Mouse (Mus musculus): ENCODE measurements around the gene Zfp1. TPM values are rescaled to one million over a fixed set of nuclear protein-coding genes. Genes with fewer than 3 reads are reported as not detected.

Zfp1 gene
- polyA plus RNA-seq, 1 experiment from 2014 or later, result 22.4 TPM

DNA sequence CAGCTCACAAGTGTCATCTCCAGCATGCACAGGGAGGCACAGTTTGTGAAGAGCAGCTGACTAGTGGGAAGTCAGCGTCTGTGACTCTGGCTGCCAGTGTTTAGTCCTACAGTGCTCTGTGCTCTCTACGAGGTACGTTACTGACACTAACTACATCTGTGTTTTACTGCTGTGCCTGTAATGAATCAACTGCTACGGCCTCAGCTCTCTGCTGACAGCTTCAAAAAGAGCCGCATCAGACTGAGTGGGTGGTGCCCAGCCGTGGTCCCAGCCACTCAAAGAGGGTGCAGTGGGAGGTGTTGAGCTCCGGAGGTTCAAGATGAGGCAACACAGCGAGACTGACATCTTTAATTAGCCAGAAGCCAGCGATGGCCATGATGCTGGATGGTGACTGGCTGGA, 68.9 kb downstream of the Zfp1 start:
- no peak overlapping the region for H3K27ac ChIP-seq (replicated peaks)
- no peaks in the 10 kb centered on the region for H3K9me3 ChIP-seq (replicated peaks)
- 91% methylated on average over 9 of the region's 9 CpGs for WGBS
- peaks cover 20% of the 10 kb centered on the region for H3K4me1 ChIP-seq
- no peaks in the 10 kb centered on the region for H3K27me3 ChIP-seq (ENCODE audit: low read depth, poor library complexity, severe bottlenecking)
- no peak for DNase-seq (ENCODE audit: low spot score)
- no peak overlapping the region for H3K4me3 ChIP-seq
- H3K36me3 ChIP-seq, result peaks cover 88% of the 10 kb centered on the region

GRCm38 (mm10) chr8:111712588-111712987, 69.4 kb downstream of the Zfp1 start:
- H3K4me3 ChIP-seq, result no peak overlapping the region
- H3K27ac ChIP-seq (replicated peaks), result no peak overlapping the region
- no peaks in the 10 kb centered on the region for H3K9me3 ChIP-seq (replicated peaks)
- no peaks in the 10 kb centered on the region for H3K27me3 ChIP-seq (ENCODE audit: low read depth, poor library complexity, severe bottlenecking)
- H3K4me1 ChIP-seq, result peaks cover 24% of the 10 kb centered on the region
- 87% methylated on average over 6 of the region's 6 CpGs for WGBS
- peaks cover 84% of the 10 kb centered on the region for H3K36me3 ChIP-seq
- no peak for DNase-seq (ENCODE audit: low spot score)

- DNase-seq (ENCODE audit: low spot score), result no peak
- Histone ChIP-seq H3K27me3 (ENCODE audit: low read depth, poor library complexity, severe bottlenecking) (no peaks in the 10 kb centered on the region), H3K4me1 (peaks cover 31% of the 10 kb centered on the region), H3K36me3 (peaks cover 81% of the 10 kb centered on the region), H3K4me3 (no peak overlapping the region), H3K9me3 (replicated peaks) (no peaks in the 10 kb centered on the region), H3K27ac (replicated peaks) (no peak overlapping the region)
- 94% methylated on average over 11 of the region's 11 CpGs for WGBS
Observed at GRCm38 (mm10) chr8:111713291-111713690, 70.1 kb downstream of the Zfp1 start.

DNA sequence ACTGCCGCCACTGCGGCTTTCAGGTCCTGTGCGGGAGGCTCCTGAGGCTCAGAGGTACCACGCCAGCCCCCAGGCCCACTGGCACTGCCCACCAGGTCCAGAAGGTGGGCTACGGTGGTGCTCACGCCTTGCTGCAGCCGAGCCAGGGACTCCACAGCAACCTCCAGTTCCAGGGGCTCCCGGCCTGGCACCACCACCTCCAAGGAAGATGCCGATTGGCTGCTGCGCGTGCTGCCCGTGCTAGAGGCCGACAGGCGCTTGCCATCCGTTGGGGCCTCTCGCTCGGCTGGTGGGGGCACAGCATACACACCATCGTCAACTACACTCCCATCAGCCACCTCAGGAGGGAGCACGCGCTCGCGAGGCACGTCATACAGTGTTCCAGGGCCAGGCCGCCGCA, 70.6 kb downstream of the Zfp1 start:
- Histone ChIP-seq H3K9me3 (replicated peaks) (no peaks in the 10 kb centered on the region), H3K27me3 (ENCODE audit: low read depth, poor library complexity, severe bottlenecking) (no peaks in the 10 kb centered on the region), H3K36me3 (peaks cover 80% of the 10 kb centered on the region), H3K4me1 (peaks cover 36% of the 10 kb centered on the region), H3K4me3 (no peak overlapping the region), H3K27ac (replicated peaks) (no peak overlapping the region)
- 95% methylated on average over 25 of the region's 25 CpGs for WGBS
- no peak for DNase-seq (ENCODE audit: low spot score)

DNA sequence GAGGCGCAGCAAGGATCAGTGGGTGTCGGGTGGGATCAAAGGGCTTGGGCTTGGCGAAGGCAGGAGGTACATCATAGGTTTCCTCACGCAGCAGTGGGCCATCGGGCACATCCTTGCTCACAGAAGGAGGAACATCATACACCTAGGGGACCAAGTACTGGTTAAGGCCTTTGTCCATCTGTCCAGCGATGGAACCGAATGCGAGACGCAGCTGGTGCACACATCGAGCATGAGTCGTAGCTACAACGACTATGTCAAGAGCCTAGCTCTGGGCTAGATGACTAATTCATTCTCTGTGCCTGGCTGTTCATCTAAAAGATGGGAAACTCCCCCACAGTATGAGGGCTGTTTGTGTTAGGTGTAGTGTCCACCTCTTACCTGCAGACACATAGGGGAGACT, 71.1 kb downstream of the Zfp1 start:
- DNase-seq (ENCODE audit: low spot score), result no peak
- WGBS, result 95% methylated on average over 12 of the region's 12 CpGs

GRCm38 (mm10) chr8:111715514-111715913, 72.3 kb downstream of the Zfp1 start:
- 91% methylated on average over 13 of the region's 13 CpGs for WGBS
- no peaks in the 10 kb centered on the region for H3K27me3 ChIP-seq (ENCODE audit: low read depth, poor library complexity, severe bottlenecking)
- peaks cover 80% of the 10 kb centered on the region for H3K36me3 ChIP-seq
- no peaks in the 10 kb centered on the region for H3K9me3 ChIP-seq (replicated peaks)
- H3K4me1 ChIP-seq, result peaks cover 39% of the 10 kb centered on the region
- peak overlapping the region; percentile 76; the same call in 1 of the 2 replicates for H3K27ac ChIP-seq (replicated peaks)
- no peak overlapping the region for H3K4me3 ChIP-seq
- DNase-seq (ENCODE audit: low spot score), result no peak

More for the DNA sequence above, 71.1 kb downstream of the Zfp1 start:
- H3K4me1 ChIP-seq, result peaks cover 39% of the 10 kb centered on the region
- no peak overlapping the region for H3K4me3 ChIP-seq
- peaks cover 80% of the 10 kb centered on the region for H3K36me3 ChIP-seq
- no peaks in the 10 kb centered on the region for H3K27me3 ChIP-seq (ENCODE audit: low read depth, poor library complexity, severe bottlenecking)
- H3K9me3 ChIP-seq (replicated peaks), result no peaks in the 10 kb centered on the region
- H3K27ac ChIP-seq (replicated peaks), result no peak overlapping the region

GRCm38 (mm10) chr8:111716603-111717487, 73.6 kb downstream of the Zfp1 start:
- H3K4me3 ChIP-seq, result 0 out of 2 replicates have a peak overlapping the region, but pooled peaks have one; percentile 5
- H3K36me3 ChIP-seq, result peaks cover 76% of the 10 kb centered on the region

GRCm38 (mm10) chr8:111717488-111717792, 74.2 kb downstream of the Zfp1 start:
- Histone ChIP-seq H3K27ac (replicated peaks) (peak overlapping the region; percentile 76), H3K4me1 (peaks cover 39% of the 10 kb centered on the region), H3K4me3 (no peak overlapping the region), H3K36me3 (peaks cover 70% of the 10 kb centered on the region), H3K27me3 (ENCODE audit: low read depth, poor library complexity, severe bottlenecking) (no peaks in the 10 kb centered on the region), H3K9me3 (replicated peaks) (no peaks in the 10 kb centered on the region)
- WGBS, result 70% methylated on average over 4 of the region's 4 CpGs
- no peak for DNase-seq (ENCODE audit: low spot score)

More at GRCm38 (mm10) chr8:111716603-111717487, 73.6 kb downstream of the Zfp1 start:
- Histone ChIP-seq H3K9me3 (replicated peaks) (no peaks in the 10 kb centered on the region), H3K27me3 (ENCODE audit: low read depth, poor library complexity, severe bottlenecking) (no peaks in the 10 kb centered on the region), H3K4me1 (peaks cover 39% of the 10 kb centered on the region), H3K27ac (replicated peaks) (peak overlapping the region; percentile 76)
- DNase-seq (ENCODE audit: low spot score), result no peak
- WGBS, result 51% methylated on average over 10 of the region's 10 CpGs

- Histone ChIP-seq H3K9me3 (replicated peaks) (no peaks in the 10 kb centered on the region), H3K27ac (replicated peaks) (peak overlapping the region; percentile 76), H3K4me3 (no peak overlapping the region), H3K36me3 (peaks cover 66% of the 10 kb centered on the region), H3K4me1 (peaks cover 39% of the 10 kb centered on the region), H3K27me3 (ENCODE audit: low read depth, poor library complexity, severe bottlenecking) (no peaks in the 10 kb centered on the region)
- DNase-seq (ENCODE audit: low spot score), result no peak
- 74% methylated on average over 6 of the region's 6 CpGs for WGBS
Observed at GRCm38 (mm10) chr8:111717866-111718265, 74.7 kb downstream of the Zfp1 start.

GRCm38 (mm10) chr8:111718937-111719336, 75.7 kb downstream of the Zfp1 start:
- H3K4me3 ChIP-seq, result no peak overlapping the region
- H3K27me3 ChIP-seq (ENCODE audit: low read depth, poor library complexity, severe bottlenecking), result no peaks in the 10 kb centered on the region
- DNase-seq (ENCODE audit: low spot score), result no peak
- H3K4me1 ChIP-seq, result peaks cover 39% of the 10 kb centered on the region
- WGBS, result 83% methylated on average over 5 of the region's 5 CpGs
- no peak overlapping the region for H3K27ac ChIP-seq (replicated peaks)
- peaks cover 56% of the 10 kb centered on the region for H3K36me3 ChIP-seq
- H3K9me3 ChIP-seq (replicated peaks), result no peaks in the 10 kb centered on the region

- Histone ChIP-seq H3K27me3 (ENCODE audit: low read depth, poor library complexity, severe bottlenecking) (no peaks in the 10 kb centered on the region), H3K4me1 (peaks cover 42% of the 10 kb centered on the region), H3K4me3 (no peak overlapping the region), H3K36me3 (peaks cover 44% of the 10 kb centered on the region), H3K27ac (replicated peaks) (no peak overlapping the region), H3K9me3 (replicated peaks) (no peaks in the 10 kb centered on the region)
- DNase-seq (ENCODE audit: low spot score), result no peak
- 77% methylated on average over 4 of the region's 4 CpGs for WGBS
Observed at GRCm38 (mm10) chr8:111720115-111720544, 76.9 kb downstream of the Zfp1 start.

Data from midbrain, embryonic 10.5 days (tissue).